Mouse (Mus musculus) thymus, adult 18-20 months (tissue): ENCODE results near the gene Cacna1e.

ENCODE experiments used
- DNase-seq, 2 experiments: peaks; one replicate each; pipeline ENCODE4 v3.0.0; 2022; ENCODE audit warnings: mixed read lengths in 2 of 2

Gene Cacna1e

DNA sequence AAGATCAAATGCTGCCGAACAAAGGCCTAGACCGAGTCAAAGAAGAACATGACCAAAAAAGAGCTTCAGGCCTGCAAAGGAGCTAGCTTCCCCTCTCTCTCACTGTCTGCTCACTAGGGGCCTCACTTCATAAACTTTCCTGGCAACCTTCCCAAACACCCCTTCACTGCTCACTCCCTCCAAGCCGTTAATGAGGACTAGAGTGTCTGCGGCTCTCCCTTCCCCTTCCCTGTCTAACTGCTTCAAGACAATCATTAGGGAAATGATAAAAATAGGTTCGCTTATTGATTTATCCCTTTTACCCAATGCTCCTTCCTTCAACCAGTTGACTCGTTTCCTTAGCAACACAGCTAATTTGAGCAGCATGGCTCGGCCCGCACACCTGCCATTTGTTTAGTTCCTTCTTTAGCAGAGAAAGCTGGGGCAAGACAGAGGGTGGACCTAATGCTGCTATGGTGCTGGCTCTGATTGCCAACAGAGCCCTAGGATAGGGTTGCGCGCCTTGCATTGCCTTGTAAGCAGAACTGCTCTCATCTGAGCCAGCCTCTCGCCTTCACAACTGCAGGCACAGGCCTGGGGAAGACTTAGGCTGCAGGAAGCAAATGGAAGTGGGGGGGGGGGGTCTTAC is 179.6 kb downstream of the Cacna1e start:
- DNase-seq: no peak

DNA sequence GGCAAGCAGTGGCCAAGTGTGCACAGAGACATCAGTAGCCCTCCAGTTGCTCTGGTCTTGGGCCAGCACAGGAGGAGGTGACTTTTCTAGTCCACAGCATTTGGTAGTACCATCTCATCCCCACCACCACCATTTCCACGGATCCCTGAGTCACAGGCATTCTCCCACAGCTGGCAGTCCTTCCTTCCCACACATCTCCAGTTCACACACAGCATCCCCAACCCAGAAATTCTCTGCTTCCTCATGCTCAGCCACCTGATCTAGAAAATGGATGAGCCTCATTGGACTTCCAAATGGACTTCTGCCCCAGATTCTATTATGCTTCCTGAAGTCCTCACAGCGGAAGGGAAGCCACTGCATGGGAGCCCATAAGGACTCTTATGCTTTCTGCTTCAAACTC is 181.7 kb downstream of the Cacna1e start:
- no peak for DNase-seq

DNA sequence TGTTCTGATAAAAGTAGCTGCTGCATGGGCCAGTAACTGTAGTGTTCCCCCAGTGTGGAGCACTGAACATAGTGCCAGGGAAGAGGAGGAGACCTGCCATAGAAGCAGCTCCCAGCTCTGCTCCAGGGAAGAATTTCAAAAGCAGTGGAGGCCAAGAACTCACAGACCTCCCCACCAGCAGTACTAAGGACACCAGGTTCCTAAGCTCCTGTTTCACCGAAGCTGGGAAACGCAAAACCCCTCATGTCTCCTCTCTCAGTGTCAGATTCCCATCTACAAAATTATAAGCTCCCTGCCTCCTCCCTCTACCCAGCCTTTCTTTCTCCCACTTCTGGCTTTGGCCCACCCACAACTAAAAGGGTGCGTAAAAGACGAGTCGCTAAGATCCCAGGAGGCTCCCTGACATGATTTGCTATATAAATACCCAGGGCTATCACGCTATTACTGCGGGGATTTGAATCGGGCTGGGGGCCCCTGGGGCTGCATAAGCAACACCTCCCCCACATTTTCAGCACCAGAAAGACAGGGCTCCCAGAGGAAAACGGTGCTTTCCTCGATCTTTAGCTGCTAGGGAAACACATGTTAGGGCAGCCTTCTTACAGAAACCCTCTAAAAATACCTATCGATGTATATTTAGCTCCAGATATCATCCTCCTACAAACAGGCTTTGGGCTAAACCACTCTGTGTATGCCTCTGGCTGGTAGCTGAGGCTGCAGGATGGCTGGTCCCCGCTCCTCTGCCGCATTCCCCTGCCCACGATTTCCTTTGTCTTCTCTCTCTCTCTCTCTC is 195.2 kb downstream of the Cacna1e start:
- DNase-seq: no peak

- no peak for DNase-seq
These were observed 197.4 kb downstream of the Cacna1e start for GRCm38 (mm10) chr1:154686861-154687260.

DNA sequence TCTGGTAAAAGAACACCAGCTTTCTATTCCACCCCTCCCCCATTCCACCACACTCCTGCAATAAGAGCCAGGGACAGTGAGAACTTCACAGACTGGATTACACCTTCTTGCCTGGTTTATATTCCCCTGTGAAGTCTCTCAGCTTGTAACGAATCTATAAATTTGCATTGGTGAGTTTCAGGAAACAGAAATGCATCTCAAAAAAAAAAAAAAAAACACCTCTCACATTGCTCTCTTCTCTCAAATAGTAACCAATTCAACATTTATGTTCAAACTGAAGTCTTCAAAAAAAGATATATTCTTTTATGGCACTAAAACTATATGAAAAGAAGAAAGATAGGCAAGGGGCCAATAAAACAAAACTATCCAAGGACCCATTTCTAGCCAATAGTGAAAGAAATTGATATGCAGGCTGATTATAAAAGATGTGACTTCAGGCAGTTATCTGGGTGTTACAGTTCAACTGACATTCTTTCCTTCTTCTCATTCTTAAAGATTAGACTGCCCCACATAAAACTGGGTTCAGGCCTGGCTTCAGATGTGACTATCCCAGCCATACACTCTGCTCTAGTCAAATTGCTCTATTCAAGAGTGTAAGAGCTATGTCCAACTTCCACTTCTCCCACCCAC is 200.7 kb downstream of the Cacna1e start:
- no peak for DNase-seq

DNA sequence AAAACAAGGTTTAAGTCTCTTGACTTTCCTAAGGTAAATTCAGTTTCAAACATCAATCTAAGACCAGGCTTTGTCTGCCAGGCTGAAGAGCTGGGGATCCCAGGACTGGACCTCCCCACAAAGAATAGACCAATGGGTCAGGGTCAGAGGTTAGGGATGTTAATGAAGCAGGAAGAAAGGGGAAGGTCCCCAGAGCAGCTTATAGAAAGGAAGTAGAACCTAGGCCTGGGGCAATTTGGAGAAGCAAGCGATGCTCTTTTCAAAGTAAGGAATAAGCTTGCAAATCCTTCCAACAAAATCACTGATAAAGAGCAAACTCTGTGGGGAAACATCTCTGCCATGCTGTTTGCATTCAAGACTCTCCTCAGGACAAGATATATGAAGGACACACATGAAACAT is 205.3 kb downstream of the Cacna1e start:
- no peak for DNase-seq

DNA sequence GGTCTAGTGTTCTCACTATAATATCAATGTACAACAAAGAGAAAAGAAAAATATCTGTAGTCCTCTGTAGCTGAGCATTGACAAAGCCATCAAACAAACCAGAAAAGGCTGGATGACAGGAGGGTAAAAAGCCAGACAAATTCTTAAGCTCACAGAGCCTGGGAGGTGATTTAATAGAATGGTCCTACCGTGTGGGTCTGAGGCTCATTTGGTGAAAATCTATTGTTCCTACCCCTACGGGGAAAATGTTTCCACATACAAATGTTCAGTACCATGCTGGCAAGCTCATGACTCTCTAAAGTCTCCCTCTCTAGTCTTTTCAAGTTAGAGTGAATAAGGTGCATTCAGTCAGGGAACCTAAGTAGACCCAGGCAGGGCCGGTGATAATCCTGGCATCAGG is 206.2 kb downstream of the Cacna1e start:
- DNase-seq: no peak

- DNase-seq: no peak
These were observed 206.6 kb downstream of the Cacna1e start for GRCm38 (mm10) chr1:154677677-154678076.

DNA sequence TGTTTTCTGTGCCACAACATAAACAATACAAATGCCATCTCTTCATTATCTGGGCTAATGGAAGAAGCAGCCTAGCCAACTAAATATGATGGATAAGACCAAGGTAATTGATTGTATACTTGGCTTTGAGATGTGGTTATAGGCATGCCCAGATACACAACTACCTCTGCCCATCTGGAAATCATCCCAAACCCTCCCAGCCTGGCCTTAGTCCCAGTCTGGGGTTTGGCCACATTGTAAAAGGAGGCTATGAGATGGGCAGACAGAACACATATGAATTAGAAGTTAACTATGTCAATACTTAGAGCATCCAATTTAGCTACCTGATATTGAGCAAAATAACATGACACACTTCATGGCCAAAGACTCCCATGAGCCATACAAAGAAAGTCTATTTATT is 220.6 kb downstream of the Cacna1e start:
- DNase-seq: no peak

DNA sequence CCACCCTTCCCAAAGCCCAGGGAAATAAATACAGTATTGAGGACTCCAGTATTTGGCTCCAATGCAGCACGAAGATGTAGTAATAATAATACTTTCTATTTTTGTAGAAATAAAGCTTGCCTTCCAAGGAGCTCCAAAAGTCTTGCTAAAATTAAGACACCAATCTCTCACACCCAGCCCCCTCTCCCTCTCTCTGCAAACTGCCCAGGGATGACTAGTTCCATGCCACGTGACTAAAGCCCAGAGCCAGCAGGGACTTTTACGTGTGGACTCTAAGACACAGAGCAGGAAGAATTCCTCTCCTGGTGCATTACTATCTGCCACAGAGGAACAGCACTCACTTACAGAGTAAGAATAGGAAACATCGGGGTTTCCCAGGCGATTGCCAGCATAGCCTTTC is 222.3 kb downstream of the Cacna1e start:
- DNase-seq: no peak

DNA sequence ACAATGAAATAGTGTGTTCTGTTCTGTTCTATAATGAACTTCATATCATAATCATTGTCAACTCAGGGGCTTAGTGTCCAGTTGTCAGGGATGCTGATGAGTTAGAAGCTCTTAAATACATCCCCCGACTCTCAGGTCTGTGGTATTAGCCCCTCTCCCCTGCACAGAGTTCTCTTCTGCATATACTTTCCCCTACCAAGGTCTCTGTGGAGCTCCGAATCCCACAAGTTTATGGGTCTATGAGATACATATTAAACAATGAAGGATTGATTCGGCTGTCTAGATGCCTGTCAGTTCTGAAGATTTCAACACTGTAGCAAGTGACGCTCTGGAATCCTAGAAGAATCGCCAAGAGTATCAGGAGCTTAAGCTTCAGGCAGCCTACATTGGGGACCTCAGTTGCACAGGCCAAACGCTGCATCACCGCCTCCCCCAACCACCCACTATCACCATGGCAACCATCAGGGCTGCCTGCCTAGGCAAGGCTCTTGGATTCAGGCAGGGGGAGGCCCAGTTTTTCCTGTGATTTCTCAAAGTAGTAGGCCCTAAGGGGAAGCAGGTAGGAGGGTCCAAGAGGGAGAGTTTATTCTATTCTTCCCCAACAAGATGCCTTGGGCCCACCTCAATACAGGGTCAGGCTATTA is 223.0 kb downstream of the Cacna1e start:
- no peak for DNase-seq

DNA sequence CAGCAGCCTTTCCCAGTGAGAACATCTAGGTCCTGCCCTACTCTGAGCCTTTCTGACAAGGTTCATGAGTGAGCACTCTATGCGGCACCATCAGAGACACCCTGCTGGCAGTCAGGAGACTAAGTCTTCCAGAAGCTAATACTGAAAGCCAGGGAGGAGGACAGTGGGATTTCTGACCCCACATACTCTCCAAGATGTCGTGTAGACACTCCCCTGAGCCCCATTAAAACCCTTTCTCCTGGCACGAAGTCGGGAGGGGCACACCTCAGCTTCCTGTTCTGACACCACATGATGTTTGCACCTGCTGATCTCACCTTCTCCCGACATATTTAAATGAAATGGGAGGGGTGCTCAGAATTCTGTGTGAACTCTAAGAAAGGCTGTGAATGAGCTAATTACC is 226.9 kb downstream of the Cacna1e start:
- DNase-seq: no peak

DNA sequence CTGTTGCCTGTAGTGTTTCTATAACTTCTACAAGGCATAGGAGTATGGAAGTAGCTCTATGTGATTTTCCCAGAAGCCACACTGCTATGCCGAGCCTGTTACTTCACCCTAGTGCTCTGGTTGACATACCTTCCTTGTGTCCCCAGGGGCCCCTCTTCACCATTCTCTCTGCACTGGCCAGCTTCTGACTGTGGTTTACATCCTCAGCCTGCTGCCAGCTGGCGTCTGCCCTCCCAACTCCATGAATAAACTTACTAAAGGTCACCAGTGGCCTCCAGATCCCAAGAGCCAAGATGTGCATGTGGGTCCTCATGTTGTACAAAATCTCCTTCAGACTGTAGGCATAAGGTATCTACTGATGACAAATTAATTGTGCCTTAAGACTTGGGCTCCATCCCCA is 230.3 kb downstream of the Cacna1e start:
- no peak for DNase-seq

DNA sequence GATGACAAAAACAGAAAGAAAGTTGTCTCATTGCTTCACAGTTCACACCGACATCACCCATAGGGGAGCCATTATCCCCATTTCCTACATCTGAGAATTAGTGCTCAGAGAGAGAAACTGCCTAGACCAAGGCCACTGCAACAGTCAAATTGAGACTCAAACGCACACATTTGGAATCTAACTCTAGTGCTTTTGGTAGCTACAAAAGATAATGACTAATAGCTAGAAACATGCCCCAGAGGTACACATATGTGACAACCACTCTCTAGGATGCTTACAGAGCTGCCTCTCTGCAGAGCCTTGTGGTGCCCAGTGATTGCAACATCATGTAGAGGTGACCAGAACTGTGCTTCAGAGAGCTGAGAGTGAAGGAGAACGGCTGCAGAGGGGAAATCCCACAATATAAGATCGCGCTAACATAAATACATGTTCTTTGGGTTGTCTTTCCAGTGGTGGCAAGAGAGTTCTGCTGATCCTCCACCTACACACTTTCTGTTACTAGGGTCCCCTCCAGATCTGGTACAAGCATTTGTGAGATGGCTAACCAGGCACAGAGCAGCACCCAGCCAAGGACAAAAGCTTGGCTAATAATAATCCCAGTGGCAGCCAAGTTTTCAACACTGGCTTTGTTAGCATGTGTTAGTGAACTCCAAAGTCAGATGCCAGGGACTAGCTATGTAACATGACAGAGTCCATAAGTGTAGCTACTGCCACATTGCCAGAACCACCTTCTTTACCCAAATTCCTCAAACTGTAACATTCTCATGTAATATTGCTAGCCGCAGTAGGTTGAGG is 237.9 kb downstream of the Cacna1e start:
- no peak for DNase-seq

GRCm38 (mm10) chr1:154637821-154638220 is 246.5 kb downstream of the Cacna1e start:
- DNase-seq: no peak

DNA sequence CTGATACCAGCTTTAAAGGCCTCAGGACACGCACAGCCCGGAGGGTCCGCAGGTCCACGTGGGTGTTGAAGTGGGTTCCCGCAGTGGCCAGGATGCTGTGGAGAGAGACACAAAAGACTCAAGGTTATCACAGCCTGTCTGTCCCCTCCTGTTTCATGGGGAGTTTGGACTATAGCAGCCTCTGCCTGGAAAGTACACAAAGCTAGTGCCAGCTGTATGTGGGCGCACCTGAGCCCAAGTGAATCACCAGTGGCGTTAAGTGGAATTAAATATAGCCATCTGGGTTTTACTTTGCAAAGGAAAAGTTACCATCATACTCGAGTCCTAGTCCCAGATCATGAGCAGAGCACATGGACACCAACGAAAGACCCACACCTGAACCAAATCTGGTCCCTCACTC is 248.5 kb downstream of the Cacna1e start:
- no peak for DNase-seq

- DNase-seq: no peak
These were observed 251.4 kb downstream of the Cacna1e start for GRCm38 (mm10) chr1:154632886-154633285.

GRCm38 (mm10) chr1:154622666-154623653 is 261.3 kb downstream of the Cacna1e start:
- no peak for DNase-seq

- no peak for DNase-seq
These were observed 266.4 kb downstream of the Cacna1e start for GRCm38 (mm10) chr1:154617743-154618455.

DNA sequence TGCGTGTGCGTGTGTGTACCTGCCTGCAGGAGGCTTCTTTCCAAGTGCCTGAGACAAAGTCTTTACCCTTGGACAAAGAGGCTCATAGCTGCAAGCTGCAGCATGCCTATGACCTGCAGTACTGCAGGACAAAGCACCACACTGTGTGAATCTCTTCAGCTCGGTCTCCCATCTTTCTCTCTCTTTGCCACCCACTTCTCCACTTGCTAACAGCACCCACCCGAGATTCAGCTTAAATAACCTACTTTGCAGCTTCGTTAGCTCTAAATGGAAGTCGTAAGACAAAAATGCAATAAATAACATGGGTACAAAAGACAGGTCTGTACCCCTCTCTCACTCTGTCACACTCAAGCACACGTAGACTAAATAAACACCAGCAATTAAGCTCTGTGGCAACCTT is 268.5 kb downstream of the Cacna1e start:
- DNase-seq: no peak

DNA sequence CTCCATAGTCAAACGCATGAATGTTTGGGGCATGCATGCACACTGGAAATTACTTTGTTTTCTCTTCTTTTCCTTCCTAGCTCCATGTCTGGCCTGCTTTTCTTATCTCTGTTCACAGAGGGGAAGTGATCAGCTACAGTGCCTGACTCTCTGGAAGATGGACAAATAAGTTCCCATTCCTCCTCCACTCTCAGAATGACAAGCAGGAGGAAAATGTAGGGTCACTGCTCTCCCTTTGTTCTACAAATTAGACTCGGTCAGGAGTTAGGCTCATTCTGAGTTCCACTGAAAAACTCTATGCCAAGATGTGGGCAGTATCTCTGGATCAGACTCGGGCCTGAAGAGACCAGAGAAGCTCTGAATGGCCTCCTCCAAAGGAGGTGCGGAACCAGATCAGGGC is 275.8 kb downstream of the Cacna1e start:
- no peak for DNase-seq
